Mouse (Mus musculus): ENCODE data around the gene Kmt2b. TPM values are rescaled to one million over a fixed set of nuclear protein-coding genes. Genes with fewer than 3 reads are reported as not detected.
A peak's percentile ranks its signal among the peaks of the same experiment; 100 is the strongest.

Gene Kmt2b
- polyA plus RNA-seq, 1 experiment from 2014 or later = 14.8 TPM

DNA sequence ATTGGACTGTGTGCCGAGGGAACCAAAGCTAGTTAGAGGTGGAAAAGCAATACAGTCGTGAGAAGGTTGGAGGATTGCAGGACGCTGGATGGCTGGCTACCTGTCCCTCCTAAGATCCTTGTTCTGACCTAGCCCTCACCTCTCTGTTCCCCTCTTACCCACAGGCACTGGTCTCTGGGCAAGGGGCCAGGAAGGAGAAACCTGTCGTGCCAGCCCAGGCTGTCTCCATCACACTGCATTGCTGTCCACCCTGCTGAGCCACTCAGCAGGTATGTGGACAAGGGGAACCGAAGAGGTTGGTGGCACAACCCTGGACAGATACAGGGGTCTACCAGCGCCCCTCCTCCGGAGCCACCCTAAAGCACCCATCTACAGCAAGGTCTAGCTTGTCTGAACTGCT, 12.1 kb upstream of the Kmt2b start:
- 56% methylated on average over 7 of the region's 7 CpGs for WGBS
- H3K36me3 ChIP-seq (ENCODE audit: insufficient read depth) = no peaks in the 10 kb centered on the region
- H3K27ac ChIP-seq (ENCODE audit: low read depth) = peak overlapping the region; percentile 88
- ATAC-seq (ENCODE audit: insufficient read depth) = peak; percentile 37; the same call in 1 of the 2 replicates
- H3K4me1 ChIP-seq (ENCODE audit: insufficient read depth) = no peaks in the 10 kb centered on the region; the same call in 1 of the 2 replicates
- peak; percentile 57 for DNase-seq
- no peak overlapping the region for H3K4me3 ChIP-seq (ENCODE audit: low read depth, low read length)
- H3K9me3 ChIP-seq (ENCODE audit: low read depth, low read length) = no peaks in the 10 kb centered on the region
- no peaks in the 10 kb centered on the region for H3K27me3 ChIP-seq (ENCODE audit: insufficient read depth, low read length)
- TF ChIP-seq CTCF (IDR thresholded peaks at IDR 0.05; ENCODE audit: low read depth) = no peak
- peak overlapping the region; percentile 35; the same call in 1 of the 2 replicates for H3K4me2 ChIP-seq
- H3K9ac ChIP-seq = no peak overlapping the region

DNA sequence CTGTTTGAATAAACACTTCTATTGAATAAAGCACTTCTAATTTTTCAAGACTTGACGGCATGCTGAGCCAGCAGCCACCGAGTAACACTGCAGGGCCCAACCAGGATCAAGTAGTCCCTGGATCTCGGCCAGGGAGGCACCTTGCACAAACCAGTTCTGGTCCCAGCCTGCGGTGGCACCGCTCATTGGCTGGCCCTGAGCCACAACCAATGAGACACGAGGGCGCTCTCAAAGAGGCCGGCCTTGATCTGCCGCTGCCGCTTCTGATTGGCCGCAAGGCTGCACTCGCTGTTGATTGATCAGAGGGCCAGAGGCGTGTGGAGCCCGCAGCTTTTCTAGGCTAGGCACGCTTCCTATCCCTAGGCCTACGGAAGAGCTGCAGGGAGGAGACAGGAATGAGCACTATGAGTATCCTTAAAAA, 11.4 kb upstream of the Kmt2b start:
- Histone ChIP-seq H3K36me3 (ENCODE audit: insufficient read depth) (no peaks in the 10 kb centered on the region), H3K9ac (no peak overlapping the region), H3K4me1 (ENCODE audit: insufficient read depth) (no peaks in the 10 kb centered on the region; the same call in 1 of the 2 replicates), H3K9me3 (ENCODE audit: low read depth, low read length) (no peaks in the 10 kb centered on the region), H3K27me3 (ENCODE audit: insufficient read depth, low read length) (no peaks in the 10 kb centered on the region), H3K4me3 (ENCODE audit: low read depth, low read length) (no peak overlapping the region), H3K4me2 (peak overlapping the region; percentile 43), H3K27ac (ENCODE audit: low read depth) (peak overlapping the region; percentile 88)
- DNase-seq = peak; percentile 97
- under 1% methylated on average over 16 of the region's 16 CpGs for WGBS
- TF ChIP-seq CTCF (IDR thresholded peaks at IDR 0.05; ENCODE audit: low read depth) = no peak
- peak; percentile 95 for ATAC-seq (ENCODE audit: insufficient read depth)

DNA sequence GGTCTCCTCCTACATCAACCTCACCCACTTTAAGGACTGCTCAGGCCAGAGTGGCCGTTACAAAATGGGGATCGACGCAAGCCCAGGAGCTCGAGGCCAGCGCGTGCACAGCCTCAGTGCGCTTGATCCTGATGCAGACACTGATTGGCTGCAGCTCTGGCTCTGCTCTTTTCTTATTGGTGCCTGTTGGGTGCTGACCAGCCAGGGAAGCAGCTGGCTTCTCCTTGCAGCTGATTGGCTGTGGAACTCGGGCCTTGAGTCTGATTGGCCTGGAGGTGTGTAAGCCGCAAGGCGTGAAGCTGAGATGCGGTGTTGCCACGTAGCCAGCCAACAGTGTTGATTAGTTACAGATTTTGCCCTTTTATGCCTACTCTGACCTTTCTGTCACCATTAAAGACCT, 10.3 kb upstream of the Kmt2b start, which contains the start of gene Zbtb32:
Zbtb32 (minus strand) TSS at position 124 of the 400 bp plus-strand sequence.
- Histone ChIP-seq H3K9ac (no peak within 1 kb of the TSS), H3K4me2 (peak within 1 kb of the TSS; percentile 43), H3K36me3 (ENCODE audit: insufficient read depth) (no peaks in the 10 kb centered on the region), H3K4me3 (ENCODE audit: low read depth, low read length) (no peak within 1 kb of the TSS), H3K9me3 (ENCODE audit: low read depth, low read length) (no peaks in the 10 kb centered on the region), H3K27me3 (ENCODE audit: insufficient read depth, low read length) (no peaks in the 10 kb centered on the region), H3K4me1 (ENCODE audit: insufficient read depth) (no peaks in the 10 kb centered on the region; the same call in 1 of the 2 replicates), H3K27ac (ENCODE audit: low read depth) (peak within 1 kb of the TSS; percentile 87)
- DNase-seq (no peak), ATAC-seq (ENCODE audit: insufficient read depth) (no peak)
- WGBS = 87% methylated on average over 12 of the region's 12 CpGs
- TF ChIP-seq CTCF (IDR thresholded peaks at IDR 0.05; ENCODE audit: low read depth) = no peak

DNA sequence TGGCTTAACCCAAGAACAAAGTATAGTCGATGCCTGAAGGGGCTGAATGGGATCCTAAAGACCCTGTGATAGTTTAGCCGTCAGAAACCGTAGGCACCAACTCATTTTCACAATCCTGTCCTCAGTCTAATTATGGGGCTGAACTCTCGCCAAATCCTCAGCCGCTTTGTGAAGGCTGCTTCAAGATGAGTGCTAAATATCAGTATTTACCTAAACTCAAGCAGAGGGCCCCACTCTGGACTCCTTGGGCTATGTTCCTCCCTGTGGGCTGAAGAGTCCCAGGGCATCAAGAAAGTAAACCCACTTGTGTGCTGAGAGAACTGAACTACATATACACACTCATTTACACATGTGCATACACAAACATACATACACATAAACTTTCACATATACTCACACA, 8.3 kb upstream of the Kmt2b start:
- ATAC-seq (ENCODE audit: insufficient read depth) (no peak), DNase-seq (no peak)
- H3K27me3 ChIP-seq (ENCODE audit: insufficient read depth, low read length) = no peaks in the 10 kb centered on the region
- H3K36me3 ChIP-seq (ENCODE audit: insufficient read depth) = no peaks in the 10 kb centered on the region
- H3K4me1 ChIP-seq (ENCODE audit: insufficient read depth) = no peaks in the 10 kb centered on the region; the same call in 1 of the 2 replicates
- H3K27ac ChIP-seq (ENCODE audit: low read depth) = 0 out of 2 replicates have a peak overlapping the region, but pooled peaks have one; percentile 37
- no peak overlapping the region for H3K4me3 ChIP-seq (ENCODE audit: low read depth, low read length)
- no peak for TF ChIP-seq CTCF (IDR thresholded peaks at IDR 0.05; ENCODE audit: low read depth)
- no peak overlapping the region for H3K9ac ChIP-seq
- no peak overlapping the region for H3K4me2 ChIP-seq
- H3K9me3 ChIP-seq (ENCODE audit: low read depth, low read length) = no peaks in the 10 kb centered on the region
- 55% methylated on average over 5 of the region's 5 CpGs for WGBS

DNA sequence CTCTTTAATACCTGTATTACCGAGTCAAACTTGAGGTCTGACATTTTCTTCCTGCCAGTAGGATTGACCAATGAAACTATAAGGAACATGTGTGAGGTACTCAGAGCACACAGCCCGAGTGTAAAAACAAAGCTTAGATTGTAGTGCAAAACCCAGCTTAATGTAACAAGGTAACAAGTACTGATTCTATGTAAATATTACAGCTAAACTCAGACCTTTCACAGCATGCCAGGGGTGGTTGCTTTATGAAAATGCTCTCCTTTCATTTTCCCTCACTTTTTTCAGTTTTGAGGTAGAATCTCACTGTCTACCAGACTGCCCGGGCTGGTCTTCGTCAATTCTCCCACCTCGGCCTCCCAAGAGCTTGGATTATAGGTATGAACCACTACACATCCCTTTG, 7.6 kb upstream of the Kmt2b start:
- Histone ChIP-seq H3K9ac (no peak overlapping the region), H3K27me3 (ENCODE audit: insufficient read depth, low read length) (no peaks in the 10 kb centered on the region), H3K4me3 (ENCODE audit: low read depth, low read length) (no peak overlapping the region), H3K9me3 (ENCODE audit: low read depth, low read length) (no peaks in the 10 kb centered on the region), H3K4me2 (no peak overlapping the region), H3K4me1 (ENCODE audit: insufficient read depth) (no peaks in the 10 kb centered on the region; the same call in 1 of the 2 replicates), H3K36me3 (ENCODE audit: insufficient read depth) (no peaks in the 10 kb centered on the region), H3K27ac (ENCODE audit: low read depth) (no peak overlapping the region)
- DNase-seq = no peak
- TF ChIP-seq CTCF (IDR thresholded peaks at IDR 0.05; ENCODE audit: low read depth) = no peak
- WGBS = 66% methylated on average over 5 of the region's 5 CpGs
- no peak for ATAC-seq (ENCODE audit: insufficient read depth)

DNA sequence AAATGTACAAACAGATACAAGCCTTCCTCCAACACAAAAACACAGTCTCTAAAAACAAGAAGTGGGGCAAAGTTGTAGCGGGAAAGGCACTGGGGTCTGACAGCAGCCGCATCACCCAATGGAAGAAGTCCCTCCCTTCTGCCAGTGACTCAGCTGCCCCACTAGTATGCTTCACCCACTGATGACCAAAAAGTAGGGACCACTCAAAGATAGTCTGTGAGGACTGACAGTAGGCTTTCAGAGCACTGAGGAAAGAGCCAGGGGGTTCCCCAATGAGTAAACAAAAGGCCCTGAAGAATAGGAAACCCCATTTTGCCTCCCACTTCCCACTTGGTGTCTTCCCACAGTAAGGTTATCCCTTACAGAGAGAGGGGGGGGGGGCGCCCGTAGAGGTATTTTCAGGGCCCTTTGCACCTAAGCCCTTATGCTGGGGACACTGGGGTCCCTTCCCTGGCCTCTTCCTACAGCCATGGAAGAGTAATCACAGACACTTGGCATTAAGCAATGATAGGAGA, 6.0 kb upstream of the Kmt2b start:
- ATAC-seq (ENCODE audit: insufficient read depth) = no peak
- no peak for TF ChIP-seq CTCF (IDR thresholded peaks at IDR 0.05; ENCODE audit: low read depth)
- Histone ChIP-seq H3K27ac (ENCODE audit: low read depth) (no peak overlapping the region), H3K9me3 (ENCODE audit: low read depth, low read length) (no peaks in the 10 kb centered on the region), H3K4me3 (ENCODE audit: low read depth, low read length) (no peak overlapping the region), H3K27me3 (ENCODE audit: insufficient read depth, low read length) (no peaks in the 10 kb centered on the region), H3K36me3 (ENCODE audit: insufficient read depth) (no peaks in the 10 kb centered on the region), H3K4me2 (no peak overlapping the region), H3K4me1 (ENCODE audit: insufficient read depth) (0 out of 2 replicates have a peak, but pooled peaks cover 3% of the 10 kb centered on the region), H3K9ac (no peak overlapping the region)
- WGBS = 59% methylated on average over 4 of the region's 4 CpGs
- DNase-seq = no peak

DNA sequence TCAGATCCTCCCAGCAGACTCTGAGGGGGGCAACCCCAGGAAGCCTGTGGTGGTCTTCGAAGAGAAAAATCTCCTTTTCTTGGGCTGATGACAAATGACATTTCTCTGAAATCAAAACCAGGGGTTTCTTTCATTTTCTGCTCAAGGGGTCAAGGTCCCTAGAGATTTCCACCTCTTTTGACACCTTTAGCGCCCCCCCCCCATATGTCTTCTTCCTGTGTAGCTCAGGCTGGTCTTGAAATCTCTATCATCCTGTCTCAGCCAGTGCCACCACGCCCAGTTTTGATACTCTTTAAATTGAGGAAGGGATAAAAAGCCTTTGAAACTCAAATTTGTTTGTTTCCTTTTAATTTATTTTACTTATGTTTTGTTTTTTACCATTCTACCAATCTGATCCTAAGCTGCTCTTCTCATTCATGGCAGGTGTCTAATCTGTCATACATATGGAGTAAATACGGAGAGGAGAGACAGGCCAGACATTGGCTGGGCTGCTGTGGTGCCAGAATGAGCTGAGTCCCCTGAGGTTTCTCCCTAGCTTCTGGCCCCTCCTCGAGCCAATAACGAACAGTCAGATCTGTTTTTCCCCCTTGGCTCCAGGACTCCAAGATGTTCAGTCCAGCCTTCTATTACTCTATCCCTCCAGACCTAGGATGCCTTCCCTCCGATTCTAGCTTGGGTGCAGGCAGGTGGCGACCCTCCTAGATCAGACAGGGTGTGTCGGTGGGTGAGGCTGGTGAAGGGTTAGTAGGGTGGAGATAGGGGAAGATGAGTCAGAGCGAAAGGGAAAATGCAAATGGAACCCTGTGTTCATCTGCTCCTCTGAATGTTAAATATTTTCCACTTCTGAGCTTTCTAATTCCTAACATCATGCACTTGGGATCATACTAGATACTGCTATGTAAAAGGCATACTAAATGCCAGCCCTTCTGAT, 5.3 kb upstream of the Kmt2b start:
- ATAC-seq (ENCODE audit: insufficient read depth) = no peak
- H3K4me1 ChIP-seq (ENCODE audit: insufficient read depth) = 0 out of 2 replicates have a peak, but pooled peaks cover 3% of the 10 kb centered on the region
- no peak overlapping the region for H3K4me2 ChIP-seq
- H3K27ac ChIP-seq (ENCODE audit: low read depth) = no peak overlapping the region
- no peaks in the 10 kb centered on the region for H3K9me3 ChIP-seq (ENCODE audit: low read depth, low read length)
- H3K36me3 ChIP-seq (ENCODE audit: insufficient read depth) = no peaks in the 10 kb centered on the region
- H3K27me3 ChIP-seq (ENCODE audit: insufficient read depth, low read length) = no peaks in the 10 kb centered on the region
- WGBS = 69% methylated on average over 10 of the region's 10 CpGs
- no peak for DNase-seq
- TF ChIP-seq CTCF (IDR thresholded peaks at IDR 0.05; ENCODE audit: low read depth) = no peak
- no peak overlapping the region for H3K4me3 ChIP-seq (ENCODE audit: low read depth, low read length)
- H3K9ac ChIP-seq = no peak overlapping the region
